Mouse (Mus musculus) megakaryocyte, embryonic 14.5 days (primary cell): ENCODE results near the gene Pfdn5.

Experiments
- FLI1 ChIP-seq: IDR thresholded peaks from 2 replicates; pipeline ENCODE4 v1.6.1; 2012; ENCODE audit warnings: low read length, inconsistent platforms, mixed read lengths
- GATA1 ChIP-seq: IDR thresholded peaks from 3 replicates; pipeline ENCODE4 v1.6.1; 2012; ENCODE audit warnings: mixed read lengths, low read length, inconsistent platforms, borderline replicate concordance

- TF ChIP-seq FLI1 = no peak
- no peak for TF ChIP-seq GATA1
Measured at GRCm38 (mm10) chr15:102316263-102316662, 9.7 kb upstream of the Pfdn5 start.
